Mouse (Mus musculus) layer of hippocampus, adult 18-20 months (tissue): Measurements from ENCODE around the gene Sorbs1. TPM values are rescaled to one million over a fixed set of nuclear protein-coding genes. Genes with fewer than 3 reads are reported as not detected.

Experiments used
- DNase-seq, 2 experiments: peaks; one replicate each; pipeline ENCODE4 v3.0.0; 2022; ENCODE audit warnings: low spot score in 2 of 2
- total RNA-seq, 2 experiments: library from RNA; stranded (reverse); gene quantifications; 2 replicates each; pipeline ENCODE4 v1.2.3; 2021

The Sorbs1 gene
- total RNA-seq, 2 experiments from 2014 or later = 195 to 206 TPM

GRCm38 (mm10) chr19:40310410-40311130, 203.0 kb downstream of the Sorbs1 start:
- no peak for DNase-seq

GRCm38 (mm10) chr19:40309911-40310310, 203.7 kb downstream of the Sorbs1 start:
- no peak for DNase-seq

GRCm38 (mm10) chr19:40307550-40307949, 206.0 kb downstream of the Sorbs1 start:
- peak in 1 of 2 experiments; percentile 54 for DNase-seq

- no peak for DNase-seq
Observed at GRCm38 (mm10) chr19:40306631-40307030, 206.9 kb downstream of the Sorbs1 start.

GRCm38 (mm10) chr19:40305456-40305855, 208.1 kb downstream of the Sorbs1 start:
- peak in 1 of 2 experiments; percentile 48 for DNase-seq

- peak in 1 of 2 experiments; percentile 53 for DNase-seq
Observed at GRCm38 (mm10) chr19:40302916-40303315, 210.7 kb downstream of the Sorbs1 start.

GRCm38 (mm10) chr19:40302477-40302876, 211.1 kb downstream of the Sorbs1 start:
- no peak for DNase-seq

- peak; percentile 69 to 79 for DNase-seq
Observed at GRCm38 (mm10) chr19:40299983-40300759, 213.4 kb downstream of the Sorbs1 start.

GRCm38 (mm10) chr19:40299182-40299581, 214.4 kb downstream of the Sorbs1 start:
- peak; percentile 39 to 54 for DNase-seq

GRCm38 (mm10) chr19:40298574-40298973, 215.0 kb downstream of the Sorbs1 start:
- DNase-seq = peak; percentile 72 to 84

GRCm38 (mm10) chr19:40297798-40298144, 215.8 kb downstream of the Sorbs1 start:
- peak in 1 of 2 experiments; percentile 50 for DNase-seq

- peak in 1 of 2 experiments; percentile 45 for DNase-seq
Observed at GRCm38 (mm10) chr19:40297078-40297797, 216.3 kb downstream of the Sorbs1 start.

GRCm38 (mm10) chr19:40294231-40294630, 219.3 kb downstream of the Sorbs1 start:
- DNase-seq = no peak

GRCm38 (mm10) chr19:40293791-40294190, 219.8 kb downstream of the Sorbs1 start:
- no peak for DNase-seq

GRCm38 (mm10) chr19:40290099-40290724, 223.4 kb downstream of the Sorbs1 start:
- peak in 1 of 2 experiments; percentile 47 for DNase-seq

- DNase-seq = no peak
Observed at GRCm38 (mm10) chr19:40288415-40288814, 225.2 kb downstream of the Sorbs1 start.

- DNase-seq = no peak
Observed at GRCm38 (mm10) chr19:40284704-40285103, 228.9 kb downstream of the Sorbs1 start.

GRCm38 (mm10) chr19:40283415-40283814, 230.2 kb downstream of the Sorbs1 start:
- no peak for DNase-seq

GRCm38 (mm10) chr19:40278372-40279023, 235.1 kb downstream of the Sorbs1 start:
- no peak for DNase-seq

- no peak for DNase-seq
Observed at GRCm38 (mm10) chr19:40277494-40277893, 236.1 kb downstream of the Sorbs1 start.
